Mouse (Mus musculus) erythroblast, adult 5-6 weeks (primary cell): Measurements from ENCODE around the gene Egflam. TPM values are rescaled to one million over a fixed set of nuclear protein-coding genes. Genes with fewer than 3 reads are reported as not detected.

Source experiments
- ATAC-seq: replicated peaks from 2 replicates; pipeline ENCODE4 v1.8.0; 2016; ENCODE audit warnings: moderate number of reproducible peaks, mild to moderate bottlenecking, moderate TSS enrichment, inconsistent platforms; ENCODE audit not compliant: poor library complexity, low FRiP score, severe bottlenecking
- total RNA-seq, 2 experiments: library from RNA; stranded (forward) in 1 of 2; stranded (reverse) in 1 of 2; fragments of 150-400 nt in 1 of 2; fragments of 200-764, 138-1000 nt in 1 of 2; gene quantifications; 2 replicates each; pipeline versions ENCODE4 v1.2.3 to v1.2.4; 2015 to 2017; ENCODE audit warnings: low replicate concordance in 2 of 2

The Egflam gene
- total RNA-seq (2015; ENCODE audit: low replicate concordance) (not detected in 2 replicates), total RNA-seq (2017; ENCODE audit: low replicate concordance) (not detected in 2 replicates)

DNA sequence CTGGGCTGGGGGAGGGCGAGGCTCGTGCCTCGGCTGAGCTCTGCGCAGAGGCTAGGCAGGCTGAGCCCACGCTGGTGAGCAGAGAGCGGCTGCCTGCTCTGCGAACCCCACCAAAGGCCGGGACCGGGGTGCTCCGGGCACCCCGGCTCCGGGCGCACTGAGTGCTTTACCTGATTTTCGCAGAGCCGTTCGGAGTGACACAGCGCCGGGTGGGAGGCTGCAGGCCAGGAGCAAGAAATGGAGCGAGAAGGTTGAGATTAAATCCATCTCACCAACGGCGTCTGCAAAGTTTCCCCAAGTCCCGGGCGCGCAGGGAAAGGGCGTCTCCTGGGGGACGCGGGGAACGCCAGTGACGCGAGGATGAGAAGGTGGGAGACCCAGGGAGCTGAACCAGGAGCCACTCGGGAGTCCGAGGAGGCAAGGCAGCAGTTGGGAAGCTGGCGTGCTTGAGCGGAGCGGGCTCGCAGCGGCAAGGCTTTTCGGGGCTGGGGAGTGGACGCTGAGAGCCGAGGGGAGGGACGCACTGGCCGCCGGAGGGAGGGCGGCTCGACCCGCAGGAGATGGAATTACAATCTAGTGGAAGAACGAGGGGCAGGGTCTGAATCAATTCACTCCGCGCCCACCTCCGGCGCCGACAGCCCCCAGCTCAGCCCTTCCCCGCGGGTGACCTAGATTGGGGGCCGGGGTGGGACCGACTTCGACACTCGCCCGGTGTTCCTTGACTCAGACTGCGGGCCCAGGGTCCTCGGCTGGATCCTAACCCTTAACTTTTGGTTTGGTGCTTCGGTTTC lies at the start of gene Egflam:
Gene Egflam (minus strand): TSS at position 578 of the 791 bp plus-strand sequence.
- no peak for ATAC-seq

DNA sequence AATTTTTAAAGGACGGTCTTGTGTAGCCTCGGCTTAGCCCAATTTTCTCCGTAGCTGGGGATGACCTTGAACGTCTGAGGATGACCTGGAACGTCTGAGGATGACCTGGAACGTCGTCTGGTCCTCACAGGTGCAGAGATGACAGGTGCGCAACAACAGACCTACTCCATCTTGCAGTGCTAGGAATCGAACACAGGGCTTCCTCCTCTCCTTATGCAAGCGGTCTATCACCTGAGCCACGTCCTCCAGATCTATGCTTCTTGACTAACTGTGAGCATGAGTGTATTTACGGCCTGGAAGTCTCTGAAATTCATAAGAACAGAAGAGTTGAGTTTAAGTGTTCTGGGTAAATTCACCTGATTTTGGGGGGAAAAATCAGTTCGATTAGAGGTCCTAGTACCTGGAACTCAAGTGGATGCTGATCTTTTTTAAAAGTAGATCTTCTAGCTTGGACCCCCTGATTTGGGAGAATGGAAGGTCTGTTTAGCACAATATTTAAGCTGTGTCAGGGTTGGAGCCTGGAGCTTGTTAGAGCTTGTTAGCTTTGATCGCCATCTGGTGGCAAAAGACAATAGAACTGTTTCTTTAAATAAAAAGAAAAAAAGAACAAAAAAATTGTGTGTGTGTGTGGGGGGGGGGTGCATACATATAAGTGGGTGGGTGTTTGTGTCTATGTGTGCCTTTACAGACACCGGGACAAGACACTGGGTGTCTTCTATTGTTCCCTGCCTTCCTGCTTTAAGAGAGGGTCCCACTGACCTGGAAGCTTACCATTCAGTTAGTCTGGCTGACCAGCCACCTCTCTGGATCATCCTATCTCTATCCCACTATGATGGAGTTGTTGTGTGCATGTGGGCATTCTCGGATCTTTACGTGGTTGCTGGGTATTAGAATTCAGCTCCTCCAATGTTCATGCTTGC lies 45.5 kb upstream of the Egflam start:
- ATAC-seq: no peak

DNA sequence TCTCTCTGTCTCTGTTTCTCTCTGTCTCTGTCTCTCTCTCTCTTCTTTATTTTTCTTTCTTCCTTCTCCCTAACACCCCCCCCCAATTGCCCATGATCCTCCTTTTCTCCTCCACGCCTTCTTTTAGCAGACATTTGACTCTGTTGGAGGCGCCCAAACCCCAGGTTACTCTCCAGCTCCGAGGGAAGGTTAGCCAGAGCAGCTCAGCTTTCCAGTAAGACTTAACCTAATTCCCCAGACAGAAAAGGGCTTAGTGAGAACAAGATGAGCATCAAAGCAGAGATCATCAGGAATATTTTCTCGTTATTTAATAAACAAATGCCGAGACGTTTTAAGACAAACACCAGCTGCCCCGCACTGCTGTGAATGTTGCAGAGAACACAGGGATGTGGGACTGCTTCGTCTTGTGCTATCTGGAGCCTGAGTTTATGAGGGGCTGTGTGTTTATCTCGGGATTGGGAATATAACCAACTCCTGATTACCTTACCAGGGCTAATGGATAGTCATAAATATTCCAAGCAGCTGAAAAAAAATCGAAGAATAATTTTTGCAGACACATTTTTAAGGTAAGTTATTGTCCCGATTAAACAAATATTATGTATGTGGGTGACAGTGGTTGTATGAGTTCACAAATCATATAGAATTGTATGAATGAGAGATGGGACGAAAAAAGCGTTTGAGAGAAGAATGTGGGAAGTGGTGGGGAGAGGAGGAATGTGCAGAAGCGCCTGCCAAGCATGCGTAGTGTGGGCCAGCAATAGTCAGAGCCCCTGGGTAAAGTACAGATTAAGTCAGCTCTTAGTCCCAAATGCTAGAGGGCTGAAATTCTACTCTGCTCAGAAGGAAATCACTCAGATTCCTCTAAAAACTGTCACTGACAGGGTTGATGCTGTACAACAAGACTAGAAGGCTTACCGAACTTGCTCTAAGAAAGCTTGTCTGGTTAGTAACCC lies 44.2 kb upstream of the Egflam start:
- no peak for ATAC-seq

DNA sequence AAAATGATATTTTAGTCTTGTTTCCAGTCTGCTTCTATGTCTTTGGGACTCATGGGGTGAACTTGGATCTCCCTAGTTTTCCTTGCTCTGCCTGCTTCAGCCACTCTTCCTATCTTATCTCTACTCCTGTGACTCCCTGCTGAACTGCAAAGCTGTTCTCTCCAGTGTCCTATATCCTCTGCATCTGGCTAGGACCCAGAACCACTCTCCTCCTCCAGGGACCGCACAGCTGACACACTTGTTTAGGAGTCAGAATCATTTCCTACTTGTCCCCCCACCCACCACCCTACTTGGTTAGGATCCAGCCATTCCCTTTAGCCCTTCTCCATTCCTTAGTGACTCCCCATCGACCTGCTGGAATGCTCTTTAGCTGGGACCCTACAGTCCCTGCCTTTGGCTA lies 26.1 kb upstream of the Egflam start:
- no peak for ATAC-seq

GRCm38 (mm10) chr15:7404521-7404920 lies 6.3 kb upstream of the Egflam start:
- ATAC-seq: no peak

DNA sequence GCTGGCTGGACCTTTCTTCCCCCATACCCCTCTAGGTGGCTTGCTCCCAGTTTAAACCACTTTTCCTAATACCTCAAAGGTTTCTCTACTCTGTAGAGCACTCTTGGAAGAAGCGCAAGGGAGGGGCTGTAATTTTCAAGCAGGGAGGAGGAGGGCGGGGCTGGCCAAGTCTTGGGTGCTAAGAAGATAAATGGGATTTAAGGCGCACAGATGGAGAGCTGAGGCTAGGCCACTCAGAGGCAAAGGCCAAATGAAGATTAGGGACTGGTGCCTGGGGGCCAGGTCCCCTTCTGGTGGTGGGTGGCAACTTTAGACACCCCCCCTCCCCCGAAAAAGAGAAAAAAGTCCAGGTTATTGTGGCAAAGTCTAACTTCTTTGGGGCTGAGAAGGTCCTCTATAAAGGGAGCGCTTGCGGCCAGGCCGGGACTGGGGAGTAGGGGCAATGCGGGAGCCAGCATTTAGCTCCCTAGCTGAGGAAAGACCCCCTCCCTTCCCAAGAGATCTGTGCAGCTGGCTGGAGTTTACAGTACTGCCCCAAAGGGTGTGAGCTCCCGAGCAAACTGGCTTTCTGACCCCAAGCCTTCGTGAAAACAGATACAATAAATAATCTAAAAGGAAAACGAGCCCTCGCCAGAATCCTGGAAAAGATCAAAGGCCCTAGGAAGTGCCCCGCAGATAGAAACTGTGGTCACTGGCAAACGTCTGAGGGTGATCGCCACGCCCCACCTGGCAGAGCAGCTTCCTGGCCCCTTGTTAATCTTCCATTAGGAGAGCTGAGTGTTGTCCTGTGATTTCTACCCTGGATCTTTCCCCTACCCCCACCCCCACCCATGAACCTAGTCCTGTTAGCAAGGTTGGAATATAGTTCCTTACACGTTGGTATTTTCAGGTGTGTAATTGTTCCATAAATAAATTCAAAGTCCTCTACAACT lies 680 bp upstream of the Egflam start:
- no peak for ATAC-seq

DNA sequence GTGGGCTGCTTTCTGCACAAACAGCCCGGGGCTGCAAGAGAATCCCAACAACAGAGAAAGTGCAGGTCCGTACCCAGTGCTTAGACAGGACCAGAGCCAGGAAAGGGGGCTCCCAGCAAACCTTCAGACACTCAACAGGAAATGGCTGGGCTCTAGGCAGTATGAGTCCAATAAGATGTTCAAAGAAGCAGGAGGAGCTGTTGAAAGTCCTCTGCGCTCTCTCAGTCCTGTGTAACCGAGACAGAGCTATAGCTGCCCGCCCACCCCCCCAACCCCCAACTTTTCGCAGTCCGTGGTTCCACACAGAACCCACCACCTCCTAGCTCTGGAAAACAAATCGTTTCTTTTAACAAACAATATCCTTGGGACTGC lies 763 bp downstream of the Egflam start:
- no peak for ATAC-seq

DNA sequence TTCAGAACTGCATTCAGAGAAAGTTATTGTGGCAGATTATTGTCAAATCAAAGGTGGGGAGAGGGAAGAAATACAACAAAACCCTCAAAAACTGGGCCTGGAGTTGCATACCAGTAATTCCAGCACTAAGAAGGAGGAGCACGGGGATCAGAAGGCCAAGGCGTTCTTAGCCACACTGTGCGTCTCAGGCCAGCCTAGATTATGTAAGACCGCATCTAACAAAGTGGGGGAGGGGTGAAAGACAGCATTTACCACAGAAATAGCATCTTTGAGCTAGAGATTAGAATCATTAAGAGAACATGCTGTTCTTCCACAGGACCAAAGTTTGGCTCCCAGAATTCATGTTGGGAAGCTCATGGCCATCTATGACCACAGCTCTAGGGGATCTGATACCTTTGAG lies 14.8 kb downstream of the Egflam start:
- ATAC-seq: no peak

DNA sequence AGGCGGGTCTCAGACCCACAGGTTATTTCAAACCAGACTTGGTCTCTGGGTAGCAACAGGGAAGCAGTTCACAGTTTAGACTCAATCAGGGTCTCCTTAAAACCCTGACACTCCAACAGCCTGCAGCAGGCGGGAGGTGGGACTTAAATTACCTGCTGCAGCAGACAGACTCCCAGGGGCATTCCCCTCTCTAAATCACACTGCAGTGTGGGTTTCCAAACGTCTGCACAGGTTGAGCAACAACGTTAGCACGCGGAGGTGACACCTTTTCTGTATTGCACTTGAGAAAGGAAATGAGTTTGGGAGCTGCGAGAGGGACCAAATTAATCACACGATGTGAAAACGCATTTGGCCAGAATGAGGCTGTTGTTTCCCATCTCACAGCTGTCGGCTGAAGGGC lies 15.7 kb downstream of the Egflam start:
- ATAC-seq: no peak

DNA sequence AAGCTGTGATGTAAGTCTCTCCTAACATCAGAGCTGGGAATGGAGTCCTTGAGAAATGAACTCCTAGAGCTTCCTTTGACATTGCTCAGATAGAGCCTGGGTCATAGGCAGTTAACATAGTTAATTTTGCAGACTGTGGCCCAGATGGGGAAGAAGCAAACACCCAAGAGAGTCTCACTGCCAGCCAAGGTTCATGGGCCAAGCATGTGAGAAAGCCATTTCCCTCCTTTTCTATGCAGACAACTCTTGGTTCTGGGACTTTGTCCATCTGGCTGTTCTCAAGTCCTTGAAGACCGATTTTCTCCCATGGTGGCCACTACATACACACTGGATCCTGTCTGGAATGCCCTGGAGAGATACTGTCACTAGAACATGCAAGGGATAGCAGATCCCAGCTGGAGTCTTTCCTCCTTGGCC lies 45.6 kb downstream of the Egflam start:
- no peak for ATAC-seq

GRCm38 (mm10) chr15:7340703-7341309 lies 57.4 kb downstream of the Egflam start:
- ATAC-seq: no peak

GRCm38 (mm10) chr15:7334517-7335298 lies 63.5 kb downstream of the Egflam start:
- no peak for ATAC-seq

DNA sequence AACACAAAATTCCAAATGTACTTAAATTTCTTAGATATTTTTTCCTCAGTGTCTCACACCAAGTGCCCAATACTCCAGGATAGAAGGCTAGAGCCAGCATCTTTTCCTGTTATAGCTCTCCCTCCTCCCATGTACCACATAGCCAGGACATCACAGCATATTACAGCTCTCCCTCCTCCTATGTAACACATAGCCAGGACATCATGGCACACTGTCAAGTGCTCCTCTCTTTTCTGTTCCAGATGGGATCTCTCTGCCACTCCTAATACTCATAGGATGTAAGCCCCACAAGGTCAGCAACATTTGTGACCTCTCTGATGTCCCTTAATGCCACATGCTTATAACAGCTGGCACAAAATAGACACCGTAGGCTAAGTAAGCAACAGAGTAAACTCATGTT lies 65.3 kb downstream of the Egflam start:
- no peak for ATAC-seq

DNA sequence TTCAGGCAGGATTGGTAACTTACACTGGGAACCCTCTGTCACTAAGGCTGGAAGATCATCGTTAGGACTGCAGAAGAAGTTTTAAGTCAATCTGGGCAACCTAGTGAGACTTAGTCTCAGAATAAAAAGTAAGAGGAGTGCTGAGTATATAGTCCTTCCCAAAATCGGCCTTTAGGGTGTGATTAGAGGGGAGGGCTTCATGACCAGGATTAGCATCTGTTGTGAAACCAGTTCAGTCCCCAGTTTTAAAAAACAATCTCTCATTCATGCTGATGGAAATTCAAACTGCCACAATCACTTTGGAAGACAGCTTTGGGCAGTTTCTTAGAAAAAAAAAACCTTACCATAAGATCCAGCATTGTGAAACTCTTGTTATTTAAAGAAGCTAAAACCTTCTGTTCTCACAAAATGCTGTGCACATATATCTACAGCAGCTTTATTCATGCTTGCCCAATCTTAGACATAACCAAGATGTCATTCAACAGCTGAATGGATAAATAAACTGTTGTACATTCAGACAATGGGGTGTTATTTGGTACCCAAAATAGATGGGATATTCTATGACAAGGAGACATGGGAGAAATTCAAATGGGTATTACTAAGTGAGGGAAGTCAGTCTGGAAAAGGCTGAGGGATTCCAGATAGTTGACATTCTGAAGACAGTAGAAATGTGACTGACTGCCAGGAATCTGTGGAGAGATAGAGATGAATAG lies 75.4 kb downstream of the Egflam start:
- ATAC-seq: no peak

GRCm38 (mm10) chr15:7320901-7321300 lies 77.3 kb downstream of the Egflam start:
- no peak for ATAC-seq

DNA sequence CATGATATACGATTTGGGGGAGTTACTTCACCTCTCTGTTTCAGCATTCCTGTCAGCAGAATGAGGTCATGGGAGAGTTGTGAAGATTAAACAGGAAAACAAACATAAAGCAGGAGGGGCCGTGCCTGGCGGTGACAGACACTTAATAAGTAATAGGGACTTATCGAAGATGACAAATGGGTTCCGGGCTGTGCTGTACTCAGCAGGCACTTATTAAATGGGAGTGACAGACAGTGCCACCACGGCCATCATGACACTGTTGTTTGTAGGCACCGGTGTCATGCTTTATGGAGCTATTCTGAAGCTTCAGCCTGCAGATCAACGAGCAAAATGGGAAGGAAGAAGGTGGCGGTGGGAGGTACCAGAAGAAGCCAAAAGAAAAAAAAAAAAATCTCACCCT lies 82.7 kb downstream of the Egflam start:
- no peak for ATAC-seq

DNA sequence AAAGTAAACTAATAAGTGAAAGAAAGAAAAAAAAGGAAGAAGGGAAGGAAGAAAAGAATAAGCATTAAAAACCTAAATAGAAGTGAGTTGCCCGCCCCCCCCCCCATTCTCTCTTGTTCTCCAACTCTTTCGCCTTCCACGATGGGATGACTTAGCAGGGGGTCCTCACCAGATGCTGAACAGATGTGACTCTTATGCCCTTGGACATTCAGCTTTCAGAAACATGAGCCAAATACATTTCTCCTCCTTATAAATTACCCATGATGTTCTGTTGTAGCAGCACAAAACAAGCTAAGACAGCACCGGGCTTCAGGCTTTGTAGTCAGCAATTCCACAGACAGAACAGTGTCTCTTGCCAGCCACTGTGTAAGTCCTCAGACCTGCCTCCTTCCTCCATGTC lies 89.5 kb downstream of the Egflam start:
- no peak for ATAC-seq
